Mouse (Mus musculus): ENCODE measurements at regions not wholly inside any gene's neighbourhood (a gene's known extent, or its start where the extent isn't known, plus 50 kb on each side); places are given as distances from the start of the nearest gene placed in this dataset.

DNA sequence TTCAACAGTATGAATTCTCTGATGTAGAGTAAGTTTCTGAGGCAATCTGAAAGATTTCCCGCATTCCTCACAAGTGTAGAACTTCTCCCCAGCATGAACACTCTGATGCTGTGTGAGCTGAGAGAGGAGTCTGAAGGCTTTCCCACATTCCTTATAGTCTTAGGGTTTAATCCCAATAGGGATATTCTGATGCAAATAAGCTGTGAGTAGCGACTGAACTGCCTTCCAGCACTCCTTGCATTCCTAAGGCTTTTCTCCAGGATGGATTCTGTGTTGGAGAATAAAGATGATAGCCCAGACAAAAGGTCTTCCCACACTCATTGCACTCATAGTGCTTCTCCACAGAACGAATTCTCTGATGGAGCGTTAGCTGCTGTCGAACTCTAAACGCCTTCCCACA, 152.6 kb upstream of the Api5 start:
- in situ Hi-C loops (cut with MboI, MseI), result loop anchor here in 1 of 2 experiments (5.0 kb wide), 1 partner anchor 242 kb away; no protein-coding TSS in a partner anchor

- in situ Hi-C loops (cut with MboI, MseI), result no loop called here
These were observed 149.3 kb upstream of the Api5 start for GRCm38 (mm10) chr2:94587255-94587654.

DNA sequence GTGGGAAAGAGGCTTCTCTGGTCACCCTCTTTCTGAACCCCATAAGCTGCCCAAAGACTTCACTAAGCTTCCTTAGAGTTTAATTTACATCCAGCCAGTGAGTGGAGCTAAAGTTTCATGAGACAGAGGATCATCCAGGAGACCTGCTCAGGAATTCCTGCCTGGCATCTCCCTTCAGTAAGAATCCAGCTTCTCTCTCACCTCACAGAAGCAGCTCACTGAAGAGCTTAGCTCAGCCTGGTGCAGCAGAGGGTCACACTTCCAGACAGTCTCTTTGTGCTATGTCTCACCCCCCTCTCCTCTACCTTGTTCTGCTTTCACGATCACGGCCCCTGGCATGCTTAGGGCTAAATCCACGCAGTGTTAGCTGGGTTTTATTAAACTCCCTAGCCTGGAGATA, 133.7 kb upstream of the Api5 start:
- in situ Hi-C loops (cut with MboI, MseI), result no loop called here

- in situ Hi-C loops (cut with MboI, MseI), result no loop called here
These were observed 103.4 kb upstream of the Api5 start for GRCm38 (mm10) chr2:94541230-94541905.

DNA sequence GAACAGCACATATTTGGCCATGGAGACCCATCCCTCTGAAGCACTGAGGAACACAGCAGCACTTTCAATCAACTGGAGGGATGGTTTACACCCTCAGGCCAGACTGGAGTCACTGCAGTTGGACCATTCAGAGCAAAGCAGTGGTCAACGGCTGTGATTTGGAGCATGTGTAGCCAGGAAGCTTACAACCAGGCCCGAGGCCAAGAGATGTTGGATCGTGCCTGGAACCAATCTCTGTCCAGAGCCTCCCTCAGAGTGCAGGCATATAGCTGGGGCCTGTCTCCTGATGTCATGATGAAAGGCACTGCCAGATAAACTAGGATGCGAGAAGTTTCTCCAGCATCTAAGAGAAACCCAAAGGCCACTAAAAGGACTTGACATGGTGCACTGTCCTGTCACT, 98.7 kb upstream of the Api5 start:
- in situ Hi-C loops (cut with MboI, MseI), result no loop called here

- in situ Hi-C loops (cut with MboI, MseI), result no loop called here
These were observed 93.2 kb upstream of the Api5 start for GRCm38 (mm10) chr2:94531175-94531574.

GRCm38 (mm10) chr2:94524536-94524935, 86.6 kb upstream of the Api5 start:
- in situ Hi-C loops (cut with MboI, MseI), result no loop called here

DNA sequence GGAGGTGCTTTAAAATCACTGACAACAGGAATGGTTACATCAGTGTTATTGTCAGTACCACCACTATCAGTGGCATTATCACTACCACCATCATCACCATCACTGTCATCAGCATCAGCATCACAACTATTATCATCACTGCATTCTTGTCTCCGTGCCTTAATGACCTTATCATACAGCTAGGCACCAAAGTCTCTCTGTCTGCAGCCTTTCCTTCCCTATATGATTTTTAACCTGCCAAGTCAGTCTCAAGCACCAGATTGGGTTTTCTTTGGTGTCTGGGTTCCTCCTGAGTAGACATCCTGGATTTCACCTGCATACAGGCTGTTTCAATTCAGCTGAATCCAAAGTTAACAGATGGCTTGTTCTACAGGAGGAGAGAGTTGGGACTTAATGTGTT, 78.9 kb upstream of the Api5 start:
- in situ Hi-C loops (cut with MboI, MseI), result no loop called here

- in situ Hi-C loops (cut with MboI, MseI), result no loop called here
These were observed 74.1 kb upstream of the Api5 start for GRCm38 (mm10) chr2:94512027-94512426.

DNA sequence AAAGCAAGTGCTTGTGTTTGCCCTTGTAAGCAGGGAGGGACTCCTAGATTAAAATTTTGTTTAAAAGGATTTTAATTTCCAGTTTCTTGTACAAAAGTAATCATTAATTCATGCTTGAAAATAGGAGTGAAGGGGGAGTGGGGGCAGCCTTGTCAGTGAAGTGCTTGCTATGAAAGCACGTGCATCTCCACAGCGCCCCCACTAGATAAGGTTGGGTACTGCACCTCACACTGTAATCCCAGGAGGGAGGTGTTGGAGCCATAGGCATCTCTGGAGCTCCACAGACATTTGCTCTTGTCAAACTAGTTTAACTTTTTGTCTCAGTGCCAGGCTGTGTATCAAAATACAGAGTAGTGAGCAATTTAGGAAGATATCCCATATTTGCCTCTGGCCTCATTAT, 62.7 kb upstream of the Api5 start:
- in situ Hi-C loops (cut with MboI, MseI), result no loop called here

DNA sequence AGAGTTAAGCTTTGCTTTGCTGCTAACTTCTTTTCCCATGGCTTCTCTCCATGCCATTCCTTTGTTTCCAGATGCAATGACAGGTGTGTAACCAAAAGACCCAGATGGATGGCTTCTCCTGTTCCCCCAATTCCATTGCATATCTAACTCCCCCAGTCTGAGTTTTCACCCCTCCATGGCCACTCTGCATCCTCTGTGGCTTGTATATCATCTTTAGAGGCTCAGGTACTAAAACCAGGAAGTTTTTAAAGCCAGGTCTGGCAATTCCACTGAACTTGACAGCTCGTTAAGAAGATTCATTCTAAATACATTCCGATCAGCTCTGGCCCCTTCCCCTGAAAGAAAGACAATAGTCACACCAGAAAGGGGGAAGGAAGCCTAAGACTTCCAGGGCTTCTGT, 60.6 kb upstream of the Api5 start:
- in situ Hi-C loops (cut with MboI, MseI), result no loop called here
